Mouse (Mus musculus): ENCODE results near the gene Xylb. TPM values are rescaled to one million over a fixed set of nuclear protein-coding genes. Genes with fewer than 3 reads are reported as not detected.

The Xylb gene
- polyA plus RNA-seq, 2 experiments: 5.2 to 8.9 TPM

DNA sequence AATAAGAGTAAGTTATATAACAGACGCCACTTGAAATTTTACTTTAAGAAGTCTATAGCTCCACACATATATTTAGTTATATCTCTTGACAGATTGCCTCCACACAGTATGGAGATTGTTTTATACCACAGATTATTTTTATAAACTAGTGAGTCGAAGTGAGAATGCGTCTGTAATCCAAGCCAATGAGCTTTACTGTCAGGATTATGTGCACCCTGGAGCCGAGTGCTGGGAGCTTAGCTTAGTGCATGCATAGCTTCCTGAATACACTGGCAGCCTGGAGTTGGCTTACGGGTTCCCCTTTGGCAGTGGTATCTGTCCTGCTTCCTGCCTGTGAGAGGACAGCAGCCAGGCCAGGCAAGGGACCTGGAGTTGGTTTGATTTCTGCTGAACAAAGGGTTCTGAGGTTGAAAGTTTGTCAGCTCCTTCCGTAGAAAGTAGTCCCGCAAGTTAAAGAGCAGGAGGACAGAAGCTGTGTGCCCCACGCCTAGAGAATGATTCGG lies 81.4 kb downstream of the Xylb start:
- no peaks in the 10 kb centered on the region for H3K9me3 ChIP-seq (ENCODE audit: control insufficient read depth, low read length)
- no peak overlapping the region for H3K4me2 ChIP-seq (replicated peaks; ENCODE audit: low read depth, low read length, severe bottlenecking)
- no peak overlapping the region for H3K4me3 ChIP-seq (replicated peaks; ENCODE audit: low read length)
- no peak for TF ChIP-seq POLR2A (IDR thresholded peaks at IDR 0.05; ENCODE audit: borderline replicate concordance, extremely low read depth, insufficient read depth, insufficient read length)
- WGBS: 88% methylated on average over 9 of the region's 9 CpGs
- 0 out of 2 replicates have a peak overlapping the region, but pooled peaks have one; percentile 28 for H3K9ac ChIP-seq (ENCODE audit: low read depth, low read length, severe bottlenecking)
- H3K36me3 ChIP-seq (ENCODE audit: control insufficient read depth, insufficient read depth, low read length): peaks cover 53% of the 10 kb centered on the region
- H3K4me1 ChIP-seq (ENCODE audit: control insufficient read depth, insufficient read depth, low read length): no peaks in the 10 kb centered on the region
- no peak for DNase-seq (ENCODE audit: low spot score)
- H3K27me3 ChIP-seq (ENCODE audit: control insufficient read depth, insufficient read depth, low read length): no peaks in the 10 kb centered on the region
- H3K27ac ChIP-seq (replicated peaks; ENCODE audit: low read depth, low read length): no peak overlapping the region
- no peak for ATAC-seq (ENCODE audit: low FRiP score, low read depth)

Other genes with a start within 250 kb of the Xylb start
- 1.8 and 2.7 TPM in 2 replicates for gene Acaa1b, start 200.3 kb upstream of the Xylb start, polyA plus RNA-seq (2012; rRNA removed)
- 1.2 and 1.7 TPM in 2 replicates for gene Acaa1b, start 200.3 kb upstream of the Xylb start, polyA plus RNA-seq (2014; fragmentation: Nextera tagmentation; extraction: Ambion mirVana)
- 0.03 TPM in 1 of 2 replicates, not detected in the other for gene Gm47289, start 198.2 kb upstream of the Xylb start, polyA plus RNA-seq (2012; rRNA removed)
- not detected in 2 replicates for gene Gm47289, start 198.2 kb upstream of the Xylb start, polyA plus RNA-seq (2014; fragmentation: Nextera tagmentation; extraction: Ambion mirVana)
- 0.06 TPM in 1 of 2 replicates, not detected in the other for gene Slc22a13, start 148.3 kb upstream of the Xylb start, polyA plus RNA-seq (2012; rRNA removed)
- not detected in 2 replicates for gene Slc22a13, start 148.3 kb upstream of the Xylb start, polyA plus RNA-seq (2014; fragmentation: Nextera tagmentation; extraction: Ambion mirVana)
- gene Oxsr1, start 35.0 kb upstream of the Xylb start, polyA plus RNA-seq (2012; rRNA removed): 35.4 and 39.4 TPM in 2 replicates
- gene Oxsr1, start 35.0 kb upstream of the Xylb start, polyA plus RNA-seq (2014; fragmentation: Nextera tagmentation; extraction: Ambion mirVana): 15.6 and 16.0 TPM in 2 replicates
- gene Acaa1a, start 17.7 kb upstream of the Xylb start, polyA plus RNA-seq (2012; rRNA removed): 120 and 140 TPM in 2 replicates
- gene Acaa1a, start 17.7 kb upstream of the Xylb start, polyA plus RNA-seq (2014; fragmentation: Nextera tagmentation; extraction: Ambion mirVana): 87.4 and 92.7 TPM in 2 replicates
- gene Myd88, start 16.0 kb upstream of the Xylb start, polyA plus RNA-seq (2012; rRNA removed): 10.9 and 11.5 TPM in 2 replicates
- 23.3 and 25.1 TPM in 2 replicates for gene Myd88, start 16.0 kb upstream of the Xylb start, polyA plus RNA-seq (2014; fragmentation: Nextera tagmentation; extraction: Ambion mirVana)
- gene Slc22a14, start 8.2 kb downstream of the Xylb start, polyA plus RNA-seq (2012; rRNA removed): 0.12 and 0.19 TPM in 2 replicates
- gene Slc22a14, start 8.2 kb downstream of the Xylb start, polyA plus RNA-seq (2014; fragmentation: Nextera tagmentation; extraction: Ambion mirVana): 0.17 and 0.25 TPM in 2 replicates
- gene Acvr2b, start 44.7 kb downstream of the Xylb start, polyA plus RNA-seq (2012; rRNA removed): 7.9 and 8.9 TPM in 2 replicates
- 18.9 and 23.8 TPM in 2 replicates for gene Acvr2b, start 44.7 kb downstream of the Xylb start, polyA plus RNA-seq (2014; fragmentation: Nextera tagmentation; extraction: Ambion mirVana)
- gene Exog, start 87.6 kb downstream of the Xylb start, polyA plus RNA-seq (2012; rRNA removed): 14.4 and 15.0 TPM in 2 replicates
- gene Exog, start 87.6 kb downstream of the Xylb start, polyA plus RNA-seq (2014; fragmentation: Nextera tagmentation; extraction: Ambion mirVana): 28.5 and 33.0 TPM in 2 replicates
- gene Scn5a, start 221.6 kb downstream of the Xylb start, polyA plus RNA-seq (2012; rRNA removed): 0.35 and 0.42 TPM in 2 replicates
- 0.10 and 0.17 TPM in 2 replicates for gene Scn5a, start 221.6 kb downstream of the Xylb start, polyA plus RNA-seq (2014; fragmentation: Nextera tagmentation; extraction: Ambion mirVana)

All from limb, embryonic 14.5 days (tissue).